Mouse (Mus musculus) spleen, adult 2 months (tissue): ENCODE results near the gene Spata17. TPM values are rescaled to one million over a fixed set of nuclear protein-coding genes. Genes with fewer than 3 reads are reported as not detected.

Source experiments
- DNase-seq, 2 experiments: peaks; one replicate each; pipeline versions ENCODE4 v3.0.0 to v3.0.0-alpha.2; 2012 to 2021; ENCODE audit warnings: low spot score in 2 of 2, low read depth in 1 of 2
- H3K27ac ChIP-seq: fragments of 200-500 bp; 2 replicates; pipeline ENCODE4 v1.5.1; 2012; ENCODE audit warnings: low read length, inconsistent platforms; ENCODE audit not compliant: insufficient read depth
- H3K27me3 ChIP-seq: fragments of 200-500 bp; 2 replicates; pipeline ENCODE4 v1.6.1; 2012; ENCODE audit warnings: mild to moderate bottlenecking, moderate library complexity, low read length, inconsistent platforms; ENCODE audit not compliant: control insufficient read depth, insufficient read depth
- H3K36me3 ChIP-seq: fragments of 200-500 bp; 2 replicates; pipeline ENCODE4 v1.6.1; 2012; ENCODE audit warnings: mild to moderate bottlenecking, low read length, inconsistent platforms; ENCODE audit not compliant: control insufficient read depth, insufficient read depth
- H3K4me1 ChIP-seq: fragments of 200-500 bp; 2 replicates; pipeline ENCODE4 v1.6.1; 2011; ENCODE audit warnings: inconsistent platforms; ENCODE audit not compliant: control insufficient read depth, insufficient read depth, insufficient read length
- H3K4me3 ChIP-seq: fragments of 200-500 bp; 2 replicates; pipeline ENCODE4 v1.5.1; 2011; ENCODE audit warnings: mild to moderate bottlenecking, inconsistent platforms; ENCODE audit not compliant: insufficient read depth, insufficient read length; ENCODE audit errors: extremely low read depth
- CTCF ChIP-seq: fragments of 200-500 bp; IDR thresholded peaks from 2 replicates; pipeline ENCODE4 v1.5.1; 2011; ENCODE audit warnings: mild to moderate bottlenecking, inconsistent platforms; ENCODE audit not compliant: insufficient read depth, insufficient read length, insufficient replicate concordance; ENCODE audit errors: extremely low read depth
- POLR2A ChIP-seq: fragments of 200-500 bp; IDR thresholded peaks from 2 replicates; pipeline ENCODE4 v1.6.1; 2011; ENCODE audit warnings: low read depth, low read length, inconsistent platforms
- WGBS: fragments of 180-500 bp; shearing (Covaris S2); methylation state at CpG from one replicate; pipeline ENCODE4 v1.1.7; 2018; 5-methylcytosine and 5-hydroxymethylcytosine counted together
- polyA plus RNA-seq: library from polyadenylated mRNA; depleted of rRNA; stranded (reverse); fragments of >200 nt; gene quantifications from 2 replicates; pipeline ENCODE4 v1.2.3, GENCODE M21; 2012

Gene Spata17
- polyA plus RNA-seq, 1 experiment, result not detected

DNA sequence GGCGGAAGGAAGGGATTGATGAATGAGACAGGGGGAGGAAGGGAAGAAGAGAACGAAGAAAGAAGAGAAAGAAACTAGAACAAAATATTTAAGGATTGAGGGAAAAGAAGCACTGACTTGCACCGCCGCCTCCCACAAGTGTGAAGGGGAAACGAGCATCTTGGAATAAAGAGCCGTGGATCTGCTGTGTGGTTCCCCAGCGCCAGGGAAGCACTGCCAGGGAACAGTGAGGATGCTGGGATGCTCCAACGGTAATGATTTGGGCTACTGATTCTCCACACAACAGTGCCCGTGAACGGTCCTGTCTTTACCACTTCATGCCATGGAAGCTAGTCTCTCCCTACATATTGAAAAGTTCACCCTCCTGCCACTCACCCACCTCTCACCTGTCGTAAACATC lies 89.5 kb downstream of the Spata17 start:
- DNase-seq, result no peak
- Histone ChIP-seq H3K4me3 (no peak overlapping the region), H3K4me1 (no peaks in the 10 kb centered on the region), H3K27ac (no peak overlapping the region), H3K36me3 (no peaks in the 10 kb centered on the region), H3K27me3 (no peaks in the 10 kb centered on the region)
- WGBS, result 86% methylated on average over 11 of the region's 11 CpGs
- TF ChIP-seq CTCF (no peak), POLR2A (no peak)

DNA sequence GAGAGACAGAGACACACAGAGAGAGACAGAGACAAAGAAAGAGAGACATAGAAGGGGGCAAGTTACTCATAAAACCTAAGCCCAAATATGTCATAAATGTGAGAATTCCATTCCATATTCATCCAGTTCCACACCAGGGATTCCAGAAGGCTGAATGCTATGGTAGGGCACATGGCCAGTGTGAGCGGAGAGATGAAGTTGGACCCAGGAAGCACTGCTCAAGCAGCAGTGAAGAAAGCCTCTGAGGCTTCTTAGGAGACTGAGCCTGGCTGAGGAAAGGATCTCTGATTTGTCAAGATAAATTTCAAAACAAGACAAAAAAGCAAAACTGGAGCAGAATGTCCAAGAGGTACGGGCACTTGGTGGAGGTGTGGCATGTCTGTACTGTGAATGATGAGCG lies 90.3 kb downstream of the Spata17 start:
- no peaks in the 10 kb centered on the region for H3K36me3 ChIP-seq
- no peaks in the 10 kb centered on the region for H3K4me1 ChIP-seq
- H3K27me3 ChIP-seq, result no peaks in the 10 kb centered on the region
- no peak for DNase-seq
- TF ChIP-seq POLR2A, result no peak
- no peak for TF ChIP-seq CTCF
- H3K27ac ChIP-seq, result no peak overlapping the region
- H3K4me3 ChIP-seq, result no peak overlapping the region
- 89% methylated on average over 3 of the region's 3 CpGs for WGBS

DNA sequence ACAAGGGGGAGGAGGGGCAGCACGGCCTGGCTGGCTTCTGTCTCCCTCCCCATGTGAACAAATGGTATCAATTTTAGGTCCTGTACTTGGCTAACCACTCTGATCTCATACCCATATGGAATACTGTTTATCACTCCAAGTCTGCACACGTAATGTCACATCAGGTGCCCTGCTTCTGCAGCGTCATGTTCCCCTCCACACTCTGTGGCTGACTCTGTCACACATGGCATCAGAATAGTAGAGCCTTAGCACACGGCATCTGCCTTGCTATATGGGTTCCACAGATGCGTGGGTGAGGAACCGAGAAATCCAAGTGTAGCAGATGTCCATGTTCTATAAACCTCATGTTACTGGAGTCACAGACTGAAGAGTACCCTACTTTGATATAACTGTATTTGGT lies 96.0 kb downstream of the Spata17 start:
- no peak overlapping the region for H3K4me3 ChIP-seq
- H3K36me3 ChIP-seq, result no peaks in the 10 kb centered on the region
- no peaks in the 10 kb centered on the region for H3K27me3 ChIP-seq
- no peaks in the 10 kb centered on the region for H3K4me1 ChIP-seq
- 85% methylated on average over 6 of the region's 6 CpGs for WGBS
- no peak overlapping the region for H3K27ac ChIP-seq
- DNase-seq, result no peak
- TF ChIP-seq CTCF (no peak), POLR2A (no peak)

DNA sequence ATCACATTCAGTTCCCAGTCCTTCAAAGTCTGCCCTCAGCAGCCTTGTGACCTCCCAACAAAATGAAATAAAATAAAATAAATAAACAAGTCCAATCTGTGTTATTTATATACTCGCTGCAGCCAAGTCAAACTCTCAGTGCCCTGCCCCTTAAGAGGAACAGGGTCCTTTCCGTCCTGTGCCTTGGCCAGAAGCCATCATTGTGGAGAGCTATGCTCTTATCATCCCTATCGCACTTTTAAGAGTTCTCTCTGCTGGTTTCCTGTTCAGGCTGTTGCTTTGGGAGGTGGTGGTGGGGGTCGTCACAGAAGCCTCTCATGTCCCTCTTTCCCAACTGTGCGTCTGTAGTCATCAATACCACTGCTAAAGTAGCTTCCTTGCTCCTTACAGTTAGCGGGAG lies 97.2 kb downstream of the Spata17 start:
- Histone ChIP-seq H3K27me3 (no peaks in the 10 kb centered on the region), H3K4me1 (no peaks in the 10 kb centered on the region), H3K4me3 (no peak overlapping the region), H3K27ac (no peak overlapping the region), H3K36me3 (no peaks in the 10 kb centered on the region)
- 66% methylated on average over 6 of the region's 6 CpGs for WGBS
- DNase-seq, result no peak
- no peak for TF ChIP-seq CTCF
- no peak for TF ChIP-seq POLR2A

DNA sequence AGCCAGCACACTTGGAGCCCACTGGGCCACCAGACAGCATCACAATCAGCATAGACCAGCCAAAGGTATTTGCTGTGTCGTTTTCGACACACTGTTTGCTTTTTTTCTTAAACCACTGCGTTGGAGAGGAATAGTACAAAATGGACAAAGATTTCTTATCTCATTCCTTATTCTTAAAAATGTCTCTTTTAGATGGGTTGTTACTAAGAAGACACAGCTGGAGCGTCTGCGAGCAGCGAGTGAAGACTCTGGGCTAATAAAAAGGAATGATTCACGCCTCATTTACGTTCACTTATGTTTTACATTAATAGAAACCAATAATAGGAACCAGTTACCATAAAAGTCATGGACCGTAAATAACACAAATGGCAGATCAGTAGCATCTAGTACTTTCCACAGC lies 101.5 kb downstream of the Spata17 start:
- no peak for DNase-seq
- Histone ChIP-seq H3K36me3 (no peaks in the 10 kb centered on the region), H3K4me1 (no peaks in the 10 kb centered on the region), H3K27me3 (no peaks in the 10 kb centered on the region), H3K27ac (no peak overlapping the region), H3K4me3 (no peak overlapping the region)
- WGBS, result 89% methylated on average over 9 of the region's 9 CpGs
- no peak for TF ChIP-seq POLR2A
- no peak for TF ChIP-seq CTCF

DNA sequence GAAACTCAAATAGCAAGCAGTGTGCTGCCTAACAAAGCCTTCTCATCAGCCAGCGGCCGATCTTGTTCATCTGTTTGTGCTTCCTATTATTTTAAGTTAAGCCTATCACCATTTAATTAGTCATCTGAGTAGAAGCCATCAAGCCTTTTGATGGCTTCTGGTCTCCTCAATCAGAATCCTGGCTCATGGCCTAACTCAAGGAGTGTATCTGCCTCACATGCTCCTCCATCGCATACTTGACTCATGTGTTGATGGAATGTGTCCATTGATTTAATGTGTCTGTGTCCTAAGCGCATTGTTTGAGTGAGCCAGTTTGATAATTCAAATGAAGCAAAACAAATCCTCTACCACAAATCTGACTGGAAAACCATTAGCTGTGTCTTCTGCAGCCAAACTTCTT lies 113.1 kb downstream of the Spata17 start:
- DNase-seq, result no peak
- Histone ChIP-seq H3K4me1 (no peaks in the 10 kb centered on the region), H3K27me3 (no peaks in the 10 kb centered on the region), H3K36me3 (no peaks in the 10 kb centered on the region), H3K27ac (no peak overlapping the region), H3K4me3 (no peak overlapping the region)
- WGBS, result 88% methylated on average over 4 of the region's 4 CpGs
- TF ChIP-seq CTCF (no peak), POLR2A (no peak)

DNA sequence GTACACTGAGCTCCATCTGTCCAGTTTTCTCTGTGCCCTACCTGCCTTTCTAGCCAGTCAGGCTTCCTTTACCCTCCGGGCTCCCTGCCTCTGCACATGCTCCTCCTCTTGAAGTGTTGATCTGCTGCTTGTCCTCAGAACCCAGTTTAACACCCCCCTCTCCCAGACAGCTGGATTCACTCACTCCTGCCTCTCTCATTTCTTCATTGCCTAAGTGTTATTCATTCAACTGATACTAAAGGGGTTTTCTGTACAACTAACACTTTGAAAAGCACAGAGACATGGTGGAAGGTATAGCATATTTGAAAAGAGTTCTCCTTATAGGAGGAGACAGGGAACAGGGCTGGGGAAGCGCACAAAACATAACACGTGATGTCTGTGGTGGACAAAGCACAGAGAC lies 114.1 kb downstream of the Spata17 start:
- no peaks in the 10 kb centered on the region for H3K27me3 ChIP-seq
- no peak overlapping the region for H3K4me3 ChIP-seq
- no peaks in the 10 kb centered on the region for H3K36me3 ChIP-seq
- WGBS, result 79% methylated on average over 3 of the region's 3 CpGs
- DNase-seq, result no peak
- TF ChIP-seq CTCF (no peak), POLR2A (no peak)
- no peak overlapping the region for H3K27ac ChIP-seq
- no peaks in the 10 kb centered on the region for H3K4me1 ChIP-seq

DNA sequence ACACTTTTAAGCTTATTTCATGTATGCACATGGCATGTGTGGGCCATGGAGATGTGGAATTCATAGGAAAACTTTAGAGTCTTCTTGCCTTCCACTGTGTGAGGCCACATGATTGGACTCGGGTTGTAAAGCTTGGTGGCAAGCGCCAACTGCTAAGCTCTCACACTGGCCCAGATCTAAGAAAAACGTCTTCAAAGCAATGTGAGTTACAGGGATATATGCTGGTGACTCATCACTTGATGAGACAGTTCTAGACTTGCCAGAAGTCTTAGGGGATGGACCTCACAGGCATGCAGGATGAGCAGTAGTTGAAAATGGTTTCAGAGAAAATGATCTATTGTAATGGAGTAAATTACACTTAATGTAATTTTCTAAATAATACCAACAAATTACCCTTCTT lies 114.6 kb downstream of the Spata17 start:
- no peaks in the 10 kb centered on the region for H3K4me1 ChIP-seq
- 84% methylated on average over 3 of the region's 3 CpGs for WGBS
- H3K27ac ChIP-seq, result no peak overlapping the region
- TF ChIP-seq POLR2A (no peak), CTCF (no peak)
- H3K4me3 ChIP-seq, result no peak overlapping the region
- H3K36me3 ChIP-seq, result no peaks in the 10 kb centered on the region
- DNase-seq, result no peak
- H3K27me3 ChIP-seq, result no peaks in the 10 kb centered on the region
